Mouse (Mus musculus) telencephalon, adult 2 months (tissue): ENCODE results near the gene 4930451I11Rik.

Experiments
- DNase-seq: peaks from one replicate; pipeline ENCODE4 v3.0.0-alpha.2; 2011; ENCODE audit warnings: low read depth, low spot score

Gene 4930451I11Rik

DNA sequence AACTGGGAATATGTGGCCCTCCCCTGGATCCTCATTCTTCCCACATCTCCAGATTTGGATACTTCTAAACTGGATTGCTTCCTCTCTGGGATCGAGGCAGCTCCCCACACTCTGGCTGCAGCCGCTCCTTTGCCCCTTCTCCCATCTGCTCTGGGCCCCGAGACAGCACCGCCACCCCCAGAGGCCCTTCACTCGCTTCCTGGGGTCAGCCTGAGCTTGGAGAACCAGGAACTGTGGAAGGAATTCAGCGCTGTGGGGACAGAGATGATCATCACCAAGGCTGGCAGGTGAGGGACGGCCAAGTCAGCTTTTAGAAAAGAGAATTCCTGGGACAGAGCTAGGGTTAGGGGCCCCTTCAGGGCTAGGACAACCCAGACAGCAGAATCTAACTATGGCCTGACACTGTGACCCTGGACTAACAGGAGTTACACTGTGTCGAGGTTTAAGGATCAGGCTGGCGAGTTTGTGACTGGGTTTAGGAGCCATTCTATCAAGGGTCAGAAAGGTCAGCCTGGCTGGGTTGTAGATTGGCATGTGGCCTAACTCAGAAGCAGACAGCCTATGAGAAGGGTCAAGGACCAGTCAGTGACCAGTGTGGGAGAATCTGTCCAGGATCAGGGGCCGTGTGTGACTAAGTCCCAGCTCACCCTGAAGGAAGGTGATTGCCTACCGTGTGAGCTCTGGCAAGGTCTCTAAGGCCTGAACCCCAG is 49.6 kb downstream of the 4930451I11Rik start:
- no peak for DNase-seq

DNA sequence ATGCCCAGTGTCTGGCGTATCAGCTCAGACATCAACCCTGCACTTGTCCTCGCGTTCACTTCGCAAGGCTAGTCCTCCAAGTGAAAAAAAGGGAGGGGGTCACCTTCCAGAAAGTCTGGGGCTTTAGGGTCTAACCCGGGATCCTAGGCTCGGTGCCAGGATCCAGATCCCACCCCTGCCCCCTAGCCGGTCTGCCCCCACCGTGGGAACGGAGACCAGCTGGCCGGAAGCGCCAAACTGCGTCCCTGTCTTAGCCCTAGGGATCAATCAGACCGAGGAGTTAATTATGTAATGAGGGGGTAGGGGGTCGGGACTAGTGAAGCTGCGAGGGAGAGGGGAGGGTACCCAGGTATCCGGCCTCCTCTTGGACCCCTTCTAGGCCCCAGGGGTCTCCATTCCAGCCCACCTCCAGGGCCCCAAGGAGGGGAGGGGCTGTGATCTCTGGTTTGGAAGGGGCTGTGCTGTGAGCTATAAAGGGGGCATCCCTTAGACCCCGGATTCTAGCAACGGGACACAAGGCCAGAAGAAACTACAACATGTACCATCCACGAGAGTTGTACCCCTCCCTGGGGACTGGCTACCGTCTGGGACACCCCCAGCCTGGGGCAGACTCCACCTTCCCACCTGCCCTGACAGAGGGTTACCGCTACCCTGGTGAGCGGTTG is 50.3 kb downstream of the 4930451I11Rik start, which contains the start of gene Tbx6:
Gene Tbx6 (plus strand): TSS at position 513 of the 665 bp plus-strand sequence.
- no peak for DNase-seq
